In genomic region chr8:128383176-128383575, GRCm38 (mm10) we compare ENCODE assay signal across 10 mouse cellular contexts. TPM values are rescaled to one million over a fixed set of nuclear protein-coding genes. Genes with fewer than 3 reads are reported as not detected.
DNase-seq lines count a peak whose midpoint lies in the region; ATAC-seq and TF ChIP-seq lines count a peak whose summit lies in the region.
"Had no signal": no experiment of that assay in that cellular context is flagged by ENCODE, and none has a peak within 500 bp of the region (broad histone marks: within the 10 kb centered on the region; RNA-seq: fewer than 3 reads in every experiment).

No protein-coding gene starts in this region.

- no peak overlapping the region for H3K4me2 ChIP-seq in forebrain, embryonic 11.5 days (ENCODE audit: low read depth, low read length, severe bottlenecking)
- H3K4me2 ChIP-seq in forebrain, embryonic 16.5 days (ENCODE audit: low read length), result no peak overlapping the region
- no peak overlapping the region for H3K4me2 ChIP-seq in liver, embryonic 11.5 days
- H3K4me2 ChIP-seq: embryonic facial prominence, embryonic 12.5 days had no signal

- no peaks in the 10 kb centered on the region for H3K9me3 ChIP-seq in forebrain, embryonic 11.5 days (ENCODE audit: control insufficient read depth, low read length)
- no peaks in the 10 kb centered on the region for H3K9me3 ChIP-seq in forebrain, embryonic 16.5 days (ENCODE audit: control insufficient read depth, low read length)
- no peaks in the 10 kb centered on the region for H3K9me3 ChIP-seq in liver, embryonic 11.5 days (ENCODE audit: control insufficient read depth, low read length)
- H3K9me3 ChIP-seq: embryonic facial prominence, embryonic 12.5 days had no signal

- H3K36me3 ChIP-seq in forebrain, embryonic 11.5 days (ENCODE audit: control insufficient read depth, insufficient read depth, low read length), result no peaks in the 10 kb centered on the region
- no peaks in the 10 kb centered on the region for H3K36me3 ChIP-seq in forebrain, embryonic 16.5 days (ENCODE audit: control insufficient read depth, insufficient read depth)
- H3K36me3 ChIP-seq in liver, adult 2 months (ENCODE audit: control insufficient read depth, insufficient read depth, low read length), result peaks cover 17% of the 10 kb centered on the region
- no peaks in the 10 kb centered on the region; the same call in 1 of the 2 replicates for H3K36me3 ChIP-seq in liver, embryonic 11.5 days (ENCODE audit: control insufficient read depth, insufficient read depth, low read length)
- H3K36me3 ChIP-seq: embryonic facial prominence, embryonic 12.5 days had no signal

- peak; percentile 50 for ATAC-seq in forebrain, embryonic 11.5 days (replicated peaks; ENCODE audit: low FRiP score)
- no peak for ATAC-seq in forebrain, embryonic 16.5 days
- ATAC-seq in liver, embryonic 11.5 days (replicated peaks; ENCODE audit: low FRiP score), result no peak

- no peaks in the 10 kb centered on the region for H3K27me3 ChIP-seq in forebrain, embryonic 11.5 days (ENCODE audit: control insufficient read depth, insufficient read depth, low read length)
- H3K27me3 ChIP-seq in forebrain, embryonic 16.5 days (replicated peaks; ENCODE audit: control insufficient read depth, insufficient read depth, low read length), result no peaks in the 10 kb centered on the region
- H3K27me3 ChIP-seq in liver, adult 2 months (ENCODE audit: control insufficient read depth, insufficient read depth, low read length), result no peaks in the 10 kb centered on the region
- H3K27me3 ChIP-seq in liver, embryonic 11.5 days (replicated peaks; ENCODE audit: control insufficient read depth, insufficient read depth, low read length), result no peaks in the 10 kb centered on the region
- H3K27me3 ChIP-seq: embryonic facial prominence, embryonic 12.5 days had no signal

- H3K27ac ChIP-seq in forebrain, embryonic 11.5 days (ENCODE audit: low read depth, low read length), result no peak overlapping the region
- H3K27ac ChIP-seq in forebrain, embryonic 16.5 days (ENCODE audit: low read length), result no peak overlapping the region
- peak overlapping the region; percentile 71; the same call in 1 of the 2 replicates for H3K27ac ChIP-seq in liver, adult 2 months (replicated peaks; ENCODE audit: insufficient read depth, low read depth, low read length)
- H3K27ac ChIP-seq in liver, embryonic 11.5 days (ENCODE audit: low read depth, low read length), result no peak overlapping the region; the same call in 1 of the 2 replicates
- H3K27ac ChIP-seq: embryonic facial prominence, embryonic 12.5 days had no signal

- 25% methylated on average over 3 of the region's 3 CpGs for WGBS in forebrain, embryonic 11.5 days
- 14% methylated on average over 3 of the region's 3 CpGs for WGBS in forebrain, embryonic 16.5 days
- 12% methylated on average over 3 of the region's 3 CpGs for WGBS in liver, adult 2 months
- 68% methylated on average over 3 of the region's 3 CpGs for WGBS in liver, embryonic 11.5 days

- TF ChIP-seq POLR2A in liver, adult 2 months (IDR thresholded peaks at IDR 0.05; ENCODE audit: extremely low read depth, insufficient read depth, low read length), result no peak

- TF ChIP-seq CTCF in liver, adult 2 months (IDR thresholded peaks at IDR 0.05; ENCODE audit: low read depth, low read length), result no peak

- DNase-seq in forebrain, embryonic 11.5 days (ENCODE audit: low spot score), result no peak
- peak; percentile 76 for DNase-seq in liver, adult 2 months (ENCODE audit: extremely low read depth, low read depth, low spot score)
- no peak for DNase-seq in liver, embryonic 11.5 days (ENCODE audit: low spot score)
- DNase-seq in fibroblast of lung, adult 2 months (ENCODE audit: low read depth), result peak; percentile 44
- DNase-seq in lung, postnatal 10 days, result peak; percentile 70
- DNase-seq in thymus, postnatal 25 days, result no peak
- DNase-seq in thymus, postnatal 36 days, result no peak
- DNase-seq: B cell, adult 2 months had no signal

- H3K79me2 ChIP-seq in liver, adult 2 months (ENCODE audit: control insufficient read depth, insufficient read depth, low read length), result peaks cover 29% of the 10 kb centered on the region; the same call in 1 of the 2 replicates

- H3K4me3 ChIP-seq in forebrain, embryonic 11.5 days (ENCODE audit: low read depth, low read length), result no peak overlapping the region
- no peak overlapping the region for H3K4me3 ChIP-seq in forebrain, embryonic 16.5 days (replicated peaks; ENCODE audit: low read length)
- H3K4me3 ChIP-seq in liver, adult 2 months (ENCODE audit: insufficient read depth, low read depth, low read length), result no peak overlapping the region
- H3K4me3 ChIP-seq in liver, embryonic 11.5 days (ENCODE audit: low read depth, low read length), result no peak overlapping the region
- H3K4me3 ChIP-seq: embryonic facial prominence, embryonic 12.5 days had no signal

- H3K4me1 ChIP-seq in forebrain, embryonic 11.5 days (replicated peaks; ENCODE audit: control insufficient read depth, insufficient read depth, low read length), result peaks cover 11% of the 10 kb centered on the region; the same call in 1 of the 2 replicates
- peaks cover 31% of the 10 kb centered on the region for H3K4me1 ChIP-seq in forebrain, embryonic 16.5 days (replicated peaks; ENCODE audit: control insufficient read depth, insufficient read depth, low read length)
- H3K4me1 ChIP-seq in liver, adult 2 months (ENCODE audit: control insufficient read depth, insufficient read depth, low read length), result peaks cover 34% of the 10 kb centered on the region
- no peaks in the 10 kb centered on the region; the same call in none of the 2 replicates for H3K4me1 ChIP-seq in liver, embryonic 11.5 days (replicated peaks; ENCODE audit: control insufficient read depth, insufficient read depth, low read length)

- no peak overlapping the region for H3K9ac ChIP-seq in forebrain, embryonic 11.5 days (ENCODE audit: low read length)
- no peak overlapping the region for H3K9ac ChIP-seq in forebrain, embryonic 16.5 days (replicated peaks; ENCODE audit: low read depth, low read length)
- H3K9ac ChIP-seq in liver, adult 2 months (ENCODE audit: low read depth, low read length), result no peak overlapping the region
- no peak overlapping the region for H3K9ac ChIP-seq in liver, embryonic 11.5 days (ENCODE audit: low read depth, low read length)
- H3K9ac ChIP-seq: embryonic facial prominence, embryonic 12.5 days had no signal

RNA-seq across cellular contexts. Expression of gene Nrp1, which starts 24.8 kb away (rescaled TPM):
- polyA plus RNA-seq in forebrain, embryonic 11.5 days (2014; fragmentation: Nextera tagmentation; extraction: Ambion mirVana), result 28.0 and 28.3 TPM in 2 replicates
- 143 and 164 TPM in 2 replicates for polyA plus RNA-seq in forebrain, embryonic 16.5 days (2015; fragmentation: Nextera tagmentation; extraction: Ambion mirVana)
- 39.5 and 54.1 TPM in 2 replicates for total RNA-seq in liver, adult 2 months (2014; rRNA removed)
- 16.5 and 22.2 TPM in 2 replicates for polyA plus RNA-seq in liver, adult 2 months (2012; rRNA removed)
- polyA plus RNA-seq in liver, embryonic 11.5 days (2014; fragmentation: Nextera tagmentation; extraction: Ambion mirVana), result 48.5 and 55.3 TPM in 2 replicates

Comparison
In these comparisons a context has a peak if more than half of its experiments do, and no peak if none do; other contexts are left out.
1. DNase-seq: peak in liver, adult 2 months (single experiment), fibroblast of lung, adult 2 months (single experiment) and lung, postnatal 10 days (single experiment); none in forebrain, embryonic 11.5 days (single experiment), liver, embryonic 11.5 days (single experiment), thymus, postnatal 25 days (single experiment) and thymus, postnatal 36 days (0 of 2).